In the genomic region with DNA sequence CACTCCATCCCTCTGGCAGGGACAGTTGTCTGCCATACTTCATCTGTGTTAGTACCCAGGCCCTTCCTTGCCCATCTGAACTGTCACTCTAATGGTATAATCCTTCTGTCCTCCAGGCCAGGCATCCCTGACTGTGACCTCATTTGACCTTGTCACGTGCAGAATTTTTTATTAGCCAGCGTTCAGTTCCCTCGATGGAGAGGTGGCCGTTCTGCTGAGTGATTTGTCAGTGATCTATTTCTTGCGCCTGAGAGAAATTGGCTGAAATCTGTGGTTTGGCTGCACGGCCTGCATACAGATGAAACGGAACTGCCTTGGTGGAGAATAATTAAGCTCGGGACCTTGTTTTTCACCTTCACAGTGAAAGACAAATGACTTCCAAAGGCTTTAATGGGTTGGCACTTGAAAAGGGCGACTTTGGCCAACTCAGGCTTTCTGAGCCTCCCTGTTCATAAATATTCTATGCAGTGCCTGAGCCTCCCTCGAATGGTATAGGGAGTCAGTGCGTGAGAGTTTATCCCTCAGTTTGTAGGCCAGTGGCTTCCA, we compare ENCODE assay signal across 11 mouse cellular contexts. TPM values are rescaled to one million over a fixed set of nuclear protein-coding genes. Genes with fewer than 3 reads are reported as not detected.
A peak's percentile ranks its signal among the peaks of the same experiment; 100 is the strongest.
DNase-seq lines count a peak whose midpoint lies in the region; ATAC-seq and TF ChIP-seq lines count a peak whose summit lies in the region.
"Had no signal": no experiment of that assay in that cellular context is flagged by ENCODE, and none has a peak within 500 bp of the region (broad histone marks: within the 10 kb centered on the region; RNA-seq: fewer than 3 reads in every experiment).

No protein-coding gene starts in this region.

- 39% methylated on average over 11 of the region's 11 CpGs for WGBS in kidney, embryonic 14.5 days
- WGBS in hindbrain, postnatal 0 days: 24% methylated on average over 11 of the region's 11 CpGs
- WGBS in neural tube, embryonic 12.5 days: 20% methylated on average over 11 of the region's 11 CpGs

- no peak overlapping the region for H3K4me2 ChIP-seq in kidney, embryonic 14.5 days (replicated peaks; ENCODE audit: low read depth, low read length)
- H3K4me2 ChIP-seq in hindbrain, postnatal 0 days (ENCODE audit: low read depth, low read length): no peak overlapping the region
- no peak overlapping the region for H3K4me2 ChIP-seq in neural tube, embryonic 12.5 days (replicated peaks)
- H3K4me2 ChIP-seq: embryonic facial prominence, embryonic 12.5 days; liver, embryonic 15.5 days had no signal

- no peak overlapping the region for H3K9ac ChIP-seq in kidney, embryonic 14.5 days (ENCODE audit: low read depth, low read length)
- no peak overlapping the region for H3K9ac ChIP-seq in hindbrain, postnatal 0 days (replicated peaks; ENCODE audit: low read length)
- no peak overlapping the region for H3K9ac ChIP-seq in neural tube, embryonic 12.5 days
- H3K9ac ChIP-seq: embryonic facial prominence, embryonic 12.5 days; liver, embryonic 15.5 days had no signal

- no peak for ATAC-seq in kidney, embryonic 14.5 days (ENCODE audit: low FRiP score, low TSS enrichment)
- ATAC-seq in hindbrain, postnatal 0 days: peak; percentile 48; the same call in 1 of the 2 replicates
- peak; percentile 70 for ATAC-seq in neural tube, embryonic 12.5 days (ENCODE audit: low FRiP score, low read depth)

- H3K4me3 ChIP-seq in kidney, embryonic 14.5 days (ENCODE audit: low read length): no peak overlapping the region
- no peak overlapping the region for H3K4me3 ChIP-seq in cortical plate, adult 2 months (ENCODE audit: insufficient read depth, low read length)
- H3K4me3 ChIP-seq in hindbrain, postnatal 0 days (ENCODE audit: low read length): no peak overlapping the region
- no peak overlapping the region for H3K4me3 ChIP-seq in neural tube, embryonic 12.5 days
- H3K4me3 ChIP-seq: embryonic facial prominence, embryonic 12.5 days; liver, embryonic 15.5 days had no signal

- TF ChIP-seq POLR2A in cortical plate, adult 2 months (IDR thresholded peaks at IDR 0.05; ENCODE audit: extremely low read depth, insufficient read depth, low read length): no peak

- no peaks in the 10 kb centered on the region for H3K36me3 ChIP-seq in kidney, embryonic 14.5 days (ENCODE audit: control insufficient read depth, insufficient read depth, low read length)
- H3K36me3 ChIP-seq in hindbrain, postnatal 0 days (ENCODE audit: insufficient read depth, low read length): peaks cover 5% of the 10 kb centered on the region; the same call in 1 of the 2 replicates
- H3K36me3 ChIP-seq in neural tube, embryonic 12.5 days: no peaks in the 10 kb centered on the region; the same call in 1 of the 2 replicates
- H3K36me3 ChIP-seq: embryonic facial prominence, embryonic 12.5 days; liver, embryonic 15.5 days had no signal

- no peak overlapping the region for H3K27ac ChIP-seq in kidney, embryonic 14.5 days (ENCODE audit: low read depth, low read length)
- H3K27ac ChIP-seq in cortical plate, adult 2 months (ENCODE audit: insufficient read depth, low read length): peak overlapping the region; percentile 59
- peak overlapping the region; percentile 37 for H3K27ac ChIP-seq in hindbrain, postnatal 0 days
- H3K27ac ChIP-seq in neural tube, embryonic 12.5 days: peak overlapping the region; percentile 79; the same call in 1 of the 2 replicates
- H3K27ac ChIP-seq: embryonic facial prominence, embryonic 12.5 days; liver, embryonic 15.5 days had no signal

- H3K27me3 ChIP-seq in kidney, embryonic 14.5 days (ENCODE audit: control insufficient read depth, insufficient read depth, low read length): no peaks in the 10 kb centered on the region
- H3K27me3 ChIP-seq in hindbrain, postnatal 0 days (ENCODE audit: insufficient read depth, low read length): no peaks in the 10 kb centered on the region
- H3K27me3 ChIP-seq in neural tube, embryonic 12.5 days (replicated peaks): no peaks in the 10 kb centered on the region
- H3K27me3 ChIP-seq: embryonic facial prominence, embryonic 12.5 days; liver, embryonic 15.5 days had no signal

- no peaks in the 10 kb centered on the region; the same call in 1 of the 2 replicates for H3K4me1 ChIP-seq in kidney, embryonic 14.5 days (ENCODE audit: control insufficient read depth, insufficient read depth, low read length)
- H3K4me1 ChIP-seq in cortical plate, adult 2 months (ENCODE audit: control insufficient read depth, insufficient read depth, low read length): peaks cover 17% of the 10 kb centered on the region
- peaks cover 16% of the 10 kb centered on the region for H3K4me1 ChIP-seq in hindbrain, postnatal 0 days (ENCODE audit: insufficient read depth, low read length)
- peaks cover 43% of the 10 kb centered on the region for H3K4me1 ChIP-seq in neural tube, embryonic 12.5 days

- peak; percentile 62 to 85 for DNase-seq in kidney, adult 8-10 months
- peak; percentile 74 for DNase-seq in hindbrain, postnatal 0 days (ENCODE audit: low spot score)
- DNase-seq in spleen, postnatal 4 days (ENCODE audit: low spot score in 2 of 2): no peak
- DNase-seq in thymus, postnatal 36 days: no peak
- DNase-seq: gastrocnemius, postnatal 14 days; heart, postnatal 4 days had no signal

- H3K9me3 ChIP-seq in kidney, embryonic 14.5 days (ENCODE audit: control insufficient read depth, low read length): no peaks in the 10 kb centered on the region
- no peaks in the 10 kb centered on the region for H3K9me3 ChIP-seq in hindbrain, postnatal 0 days (ENCODE audit: low read length)
- no peaks in the 10 kb centered on the region for H3K9me3 ChIP-seq in neural tube, embryonic 12.5 days
- H3K9me3 ChIP-seq: embryonic facial prominence, embryonic 12.5 days; liver, embryonic 15.5 days had no signal

- no peak for TF ChIP-seq CTCF in cortical plate, adult 2 months (IDR thresholded peaks at IDR 0.05; ENCODE audit: extremely low read depth, insufficient read depth, low read length)
- TF ChIP-seq CTCF in hindbrain, postnatal 0 days (IDR thresholded peaks at IDR 0.05; ENCODE audit: low read depth): no peak

RNA-seq across cellular contexts. Expression of a gene that starts 21.1 kb away (rescaled TPM):
- polyA plus RNA-seq in kidney, embryonic 14.5 days (2014; fragmentation: Nextera tagmentation; extraction: Ambion mirVana): 0.49 and 0.66 TPM in 2 replicates
- 55.9 and 56.0 TPM in 2 replicates for polyA plus RNA-seq in cortical plate, adult 2 months (2012; rRNA removed)
- 11.2 and 15.4 TPM in 2 replicates for total RNA-seq in hindbrain, postnatal 0 days (2014; rRNA removed)
- 0.68 and 0.89 TPM in 2 replicates for polyA plus RNA-seq in hindbrain, postnatal 0 days (2015; fragmentation: Nextera tagmentation; extraction: Ambion mirVana)
- polyA plus RNA-seq in neural tube, embryonic 12.5 days (2016; fragmentation: Nextera tagmentation; extraction: Ambion mirVana): 0.57 and 1.0 TPM in 2 replicates

Comparison
In these comparisons a context has a peak if more than half of its experiments do, and no peak if none do; other contexts are left out.
1. DNase-seq: peak in kidney, adult 8-10 months (2 of 2) and hindbrain, postnatal 0 days (single experiment); none in spleen, postnatal 4 days (0 of 2) and thymus, postnatal 36 days (0 of 2).
2. RNA of a gene that starts 21.1 kb away (polyA plus RNA-seq): 55.9 to 56.0 TPM in cortical plate, adult 2 months; 0.68 to 0.89 TPM in hindbrain, postnatal 0 days, 0.49 to 0.66 TPM in kidney, embryonic 14.5 days and 0.57 to 1.0 TPM in neural tube, embryonic 12.5 days; every median in the first group is over 10 times any median in the second.